Mouse (Mus musculus) hindbrain, embryonic 15.5 days (tissue): Measurements from ENCODE around the gene Ccnc. TPM values are rescaled to one million over a fixed set of nuclear protein-coding genes. Genes with fewer than 3 reads are reported as not detected.

Experiments
- ATAC-seq: fragments of 200-750 bp; cut with Nextera tagmentation; 2 replicates; pipeline ENCODE4 v1.8.0; 2017; ENCODE audit warnings: low read depth, moderate number of reproducible peaks, moderate TSS enrichment; ENCODE audit not compliant: low FRiP score
- H3K27ac ChIP-seq: fragments of 300-500 bp; sonication (generic); replicated peaks from 2 replicates; pipeline ENCODE4 v1.5.1; 2015; ENCODE audit warnings: mild to moderate bottlenecking, inconsistent platforms
- H3K27me3 ChIP-seq: fragments of 300-500 bp; sonication (generic); 2 replicates; pipeline ENCODE4 v1.6.1; 2015; ENCODE audit warnings: control low read depth, inconsistent platforms
- H3K36me3 ChIP-seq: fragments of 300-500 bp; sonication (generic); 2 replicates; pipeline ENCODE4 v1.6.1; 2015; ENCODE audit warnings: control low read depth, inconsistent platforms
- H3K4me1 ChIP-seq: fragments of 300-500 bp; sonication (generic); replicated peaks from 2 replicates; pipeline ENCODE4 v1.6.1; 2015; ENCODE audit warnings: control low read depth, inconsistent platforms
- H3K4me2 ChIP-seq: fragments of 300-500 bp; sonication (generic); 2 replicates; pipeline ENCODE4 v1.6.1; 2015; ENCODE audit warnings: moderate library complexity, mild to moderate bottlenecking, inconsistent platforms
- H3K4me3 ChIP-seq: fragments of 300-500 bp; sonication (generic); 2 replicates; pipeline ENCODE4 v1.5.1; 2015; ENCODE audit warnings: mild to moderate bottlenecking, inconsistent platforms
- H3K9ac ChIP-seq: fragments of 300-500 bp; sonication (generic); 2 replicates; pipeline ENCODE4 v1.6.1; 2015; ENCODE audit warnings: inconsistent platforms
- H3K9me3 ChIP-seq: fragments of 300-500 bp; sonication (generic); 2 replicates; pipeline ENCODE4 v1.6.1; 2016; ENCODE audit warnings: control low read depth, inconsistent platforms
- WGBS: fragments of 180-500 bp; shearing (Covaris S2); methylation state at CpG from one replicate; pipeline ENCODE4 v1.1.7; 2015; 5-methylcytosine and 5-hydroxymethylcytosine counted together
- polyA plus RNA-seq: library from polyadenylated mRNA; unstranded; fragments of >200 nt; fragmentation: Nextera tagmentation; extraction: Ambion mirVana; gene quantifications from 2 replicates; pipeline ENCODE4 v1.2.1, GENCODE M21; 2015

The Ccnc gene
- polyA plus RNA-seq, 1 experiment from 2014 or later: 63.4 TPM

DNA sequence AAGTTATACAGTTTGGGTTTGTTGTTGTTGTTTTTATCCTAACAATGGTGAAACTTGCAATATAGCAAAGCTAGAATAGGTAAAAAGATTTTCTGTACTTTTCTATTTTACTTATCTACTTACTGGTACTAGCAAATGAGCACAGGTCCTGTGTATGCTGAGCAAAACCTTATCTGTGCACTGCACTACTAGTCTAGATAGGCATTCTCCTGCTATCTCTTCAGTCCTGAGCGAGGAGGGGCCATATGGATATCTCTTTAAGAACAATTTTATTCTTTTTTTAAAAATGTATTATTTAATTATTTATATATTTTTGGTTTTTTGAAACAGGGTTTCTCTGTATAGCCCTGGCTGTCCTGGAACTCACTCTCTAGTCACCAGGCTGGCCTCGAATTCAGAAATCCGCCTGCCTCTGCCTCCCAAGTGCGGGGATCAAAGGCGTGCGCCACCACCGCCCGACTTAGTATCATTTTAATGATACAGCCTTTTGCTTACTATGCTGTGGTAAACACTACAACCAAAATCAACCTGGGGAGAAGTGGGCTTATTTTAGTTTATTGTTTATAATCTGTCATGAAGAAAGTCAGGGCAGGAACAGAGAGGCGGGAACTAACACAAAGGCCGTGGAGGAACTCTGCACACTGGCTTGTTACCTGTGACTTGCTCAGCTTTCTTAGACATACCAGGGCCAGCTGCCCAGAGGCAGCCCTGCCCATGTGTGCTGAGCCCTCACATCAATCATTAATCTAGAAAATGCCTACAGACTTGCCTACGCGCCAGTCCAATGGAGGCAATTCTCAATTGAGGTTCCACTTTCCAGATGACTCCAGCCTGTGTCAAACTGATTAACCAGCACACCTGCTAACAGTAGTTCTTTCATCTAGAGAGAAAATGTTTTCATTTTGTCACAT lies 53.6 kb downstream of the Ccnc start:
- 95% methylated on average over 12 of the region's 12 CpGs for WGBS
- no peaks in the 10 kb centered on the region for H3K27me3 ChIP-seq
- H3K4me2 ChIP-seq: no peak overlapping the region
- no peak overlapping the region for H3K9ac ChIP-seq
- no peaks in the 10 kb centered on the region for H3K9me3 ChIP-seq
- peaks cover 9% of the 10 kb centered on the region for H3K4me1 ChIP-seq
- peaks cover 41% of the 10 kb centered on the region for H3K36me3 ChIP-seq
- no peak overlapping the region for H3K27ac ChIP-seq
- ATAC-seq: no peak
- H3K4me3 ChIP-seq: no peak overlapping the region

DNA sequence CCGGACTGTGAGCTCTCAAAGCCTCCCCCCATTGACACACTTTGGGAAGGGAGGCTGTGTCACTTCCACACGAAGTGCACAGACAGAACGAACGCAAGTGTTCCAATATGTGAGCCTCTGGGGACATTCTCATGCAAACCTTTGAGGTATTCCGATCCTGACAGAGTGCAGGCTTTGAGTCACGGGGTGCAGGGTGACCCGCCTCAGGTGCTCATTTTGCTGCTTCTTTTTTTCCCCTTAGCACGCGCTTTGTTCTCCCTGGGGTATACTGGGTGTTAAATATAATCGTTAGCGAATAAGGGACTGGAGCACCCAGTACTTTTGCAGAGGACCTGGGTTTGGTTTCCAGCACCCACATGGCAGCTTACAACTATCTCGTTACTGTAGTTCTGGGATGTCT lies 58.8 kb downstream of the Ccnc start:
- H3K9ac ChIP-seq: no peak overlapping the region
- H3K27ac ChIP-seq: no peak overlapping the region
- WGBS: 97% methylated on average over 12 of the region's 12 CpGs
- H3K36me3 ChIP-seq: peaks cover 57% of the 10 kb centered on the region
- ATAC-seq: no peak
- no peaks in the 10 kb centered on the region for H3K27me3 ChIP-seq
- H3K9me3 ChIP-seq: no peaks in the 10 kb centered on the region
- no peak overlapping the region for H3K4me2 ChIP-seq
- no peaks in the 10 kb centered on the region for H3K4me1 ChIP-seq
- H3K4me3 ChIP-seq: no peak overlapping the region

DNA sequence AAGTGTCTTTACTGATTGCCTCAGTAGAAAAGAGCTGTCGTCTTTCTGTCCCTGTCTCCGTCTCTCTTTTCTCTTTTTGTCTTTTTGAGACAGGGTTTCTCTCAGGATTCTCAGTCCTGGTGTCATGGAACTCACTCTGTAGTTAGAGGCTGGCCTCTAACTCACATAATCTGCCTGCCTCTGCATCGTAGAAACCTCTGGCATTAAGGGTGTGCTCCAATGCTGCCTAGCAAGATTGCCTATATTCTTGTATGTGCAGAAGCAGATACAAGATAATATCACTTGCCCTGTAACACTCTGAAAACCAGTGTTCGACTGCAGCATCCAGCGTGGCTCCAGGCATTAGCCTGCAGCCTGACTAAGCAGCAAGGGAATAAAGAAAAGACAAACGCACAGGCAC lies 61.4 kb downstream of the Ccnc start:
- Histone ChIP-seq H3K9me3 (no peaks in the 10 kb centered on the region), H3K4me3 (no peak overlapping the region), H3K27ac (no peak overlapping the region), H3K4me2 (no peak overlapping the region), H3K27me3 (no peaks in the 10 kb centered on the region), H3K9ac (no peak overlapping the region), H3K4me1 (no peaks in the 10 kb centered on the region), H3K36me3 (peaks cover 37% of the 10 kb centered on the region)
- 80% methylated on average over 6 of the region's 6 CpGs for WGBS
- ATAC-seq: no peak

DNA sequence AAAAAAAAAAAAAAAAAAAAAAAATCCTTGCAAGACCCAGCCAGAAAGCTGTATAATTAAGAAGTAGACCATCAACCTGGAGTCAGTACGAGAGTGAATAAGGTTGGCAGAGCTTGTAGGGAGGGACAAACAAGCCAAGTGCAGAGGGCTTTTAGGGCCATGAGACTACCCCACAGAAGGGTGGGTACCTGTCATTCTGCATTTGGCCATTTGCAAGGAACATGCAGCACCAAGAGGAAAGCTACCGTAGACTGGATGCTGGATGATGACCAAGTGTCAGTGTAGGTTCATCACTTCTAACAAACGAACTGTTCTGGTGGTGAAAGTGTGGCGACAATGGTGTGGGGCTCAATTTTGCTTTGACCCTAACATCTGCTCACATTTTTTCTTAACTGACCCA lies 62.3 kb downstream of the Ccnc start:
- ATAC-seq: no peak
- no peaks in the 10 kb centered on the region for H3K4me1 ChIP-seq
- H3K4me2 ChIP-seq: no peak overlapping the region
- H3K27ac ChIP-seq: no peak overlapping the region
- H3K4me3 ChIP-seq: no peak overlapping the region
- H3K27me3 ChIP-seq: no peaks in the 10 kb centered on the region
- peaks cover 28% of the 10 kb centered on the region for H3K36me3 ChIP-seq
- WGBS: 85% methylated on average over 4 of the region's 4 CpGs
- H3K9me3 ChIP-seq: no peaks in the 10 kb centered on the region
- no peak overlapping the region for H3K9ac ChIP-seq

DNA sequence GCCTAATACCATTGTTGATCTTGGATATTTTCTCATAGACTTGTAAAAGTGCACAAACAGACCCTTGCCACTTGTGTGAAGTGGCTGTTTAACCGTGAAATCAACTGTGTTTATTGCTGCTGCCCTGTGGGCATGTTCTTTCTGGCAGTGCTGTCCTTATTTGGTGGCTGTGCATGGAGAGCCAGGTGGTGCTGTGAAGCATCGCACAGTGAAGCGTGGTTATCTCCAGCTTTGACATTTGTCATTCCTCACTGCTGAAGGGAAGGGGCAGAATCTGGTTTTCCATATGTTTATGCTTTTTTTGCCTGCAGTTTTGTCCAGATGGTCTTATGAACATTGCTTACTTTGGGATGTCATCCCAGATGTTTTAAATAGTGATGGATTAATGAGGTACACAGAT lies 66.1 kb downstream of the Ccnc start:
- Histone ChIP-seq H3K4me1 (no peaks in the 10 kb centered on the region), H3K9me3 (no peaks in the 10 kb centered on the region), H3K4me3 (no peak overlapping the region), H3K27ac (no peak overlapping the region), H3K27me3 (no peaks in the 10 kb centered on the region), H3K4me2 (no peak overlapping the region), H3K9ac (no peak overlapping the region), H3K36me3 (peaks cover 12% of the 10 kb centered on the region)
- WGBS: 30% methylated on average over 3 of the region's 3 CpGs
- peak; percentile 76; the same call in 1 of the 2 replicates for ATAC-seq

DNA sequence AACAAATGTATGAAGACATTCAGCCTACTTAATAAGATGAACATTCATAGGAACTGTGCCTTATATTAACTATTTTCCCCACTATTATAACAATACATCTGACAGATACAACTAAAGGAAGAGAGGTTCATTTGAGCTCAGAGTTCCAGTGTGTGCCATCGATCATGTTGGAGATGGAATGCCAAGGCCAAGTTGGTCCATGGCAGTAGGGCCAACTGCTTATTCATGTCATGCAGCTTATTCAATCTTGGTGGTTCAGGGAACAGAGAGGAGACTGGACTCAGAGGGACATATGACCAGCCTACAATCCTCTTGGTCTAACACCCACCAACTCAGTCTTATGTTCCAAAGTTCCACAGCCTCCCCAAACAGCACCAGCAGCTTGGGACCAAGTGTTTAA lies 73.5 kb downstream of the Ccnc start:
- Histone ChIP-seq H3K36me3 (peaks cover 35% of the 10 kb centered on the region), H3K4me3 (no peak overlapping the region)
- 98% methylated on average over 1 of the region's 1 CpGs for WGBS

DNA sequence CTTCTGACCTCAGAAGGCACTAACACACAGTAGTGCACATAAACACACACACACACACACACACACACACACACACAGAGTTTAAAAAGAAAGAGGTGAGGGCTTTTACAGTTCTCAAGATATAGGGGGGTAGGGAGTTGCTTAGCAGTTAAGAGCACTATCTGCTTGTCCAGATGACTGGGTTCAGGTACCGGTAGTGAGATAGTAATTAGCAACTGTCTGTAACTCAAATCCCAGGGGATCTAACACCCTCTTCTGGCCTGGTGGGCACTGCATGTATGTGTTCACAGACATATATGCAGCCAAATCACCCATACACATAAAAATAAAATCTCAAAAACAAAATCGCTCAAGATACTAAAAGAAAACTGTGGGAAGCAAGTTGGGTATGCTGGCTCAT lies 74.1 kb downstream of the Ccnc start:
- Histone ChIP-seq H3K36me3 (peaks cover 35% of the 10 kb centered on the region), H3K4me2 (no peak overlapping the region)
- WGBS: 98% methylated on average over 2 of the region's 2 CpGs

More for the DNA sequence above, 73.5 kb downstream of the Ccnc start:
- ATAC-seq: no peak
- Histone ChIP-seq H3K27me3 (no peaks in the 10 kb centered on the region), H3K9me3 (no peaks in the 10 kb centered on the region), H3K4me2 (no peak overlapping the region), H3K9ac (no peak overlapping the region), H3K27ac (no peak overlapping the region), H3K4me1 (no peaks in the 10 kb centered on the region)

DNA sequence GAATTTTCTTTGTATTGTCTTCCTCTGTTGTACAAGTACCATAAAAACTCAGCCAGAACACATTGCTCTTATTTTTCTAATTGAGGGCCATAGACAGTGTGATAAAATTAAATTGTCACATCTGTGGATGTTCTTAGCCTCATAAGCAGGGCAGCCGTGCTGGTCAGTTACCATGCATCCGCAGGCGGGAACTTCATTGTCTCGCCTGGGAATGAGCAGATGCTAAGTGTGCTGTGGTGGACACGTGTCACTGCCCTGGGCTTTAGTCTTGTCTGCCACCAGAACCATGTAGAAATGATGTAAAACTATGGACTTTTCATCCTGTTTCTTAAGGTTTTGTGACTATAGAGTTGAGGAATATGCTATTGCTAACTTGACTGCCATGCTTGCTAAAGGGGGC lies 79.7 kb downstream of the Ccnc start:
- Histone ChIP-seq H3K9me3 (no peaks in the 10 kb centered on the region), H3K27me3 (no peaks in the 10 kb centered on the region), H3K4me1 (no peaks in the 10 kb centered on the region), H3K4me3 (no peak overlapping the region), H3K4me2 (no peak overlapping the region), H3K9ac (no peak overlapping the region), H3K36me3 (peaks cover 28% of the 10 kb centered on the region), H3K27ac (no peak overlapping the region)
- WGBS: 37% methylated on average over 5 of the region's 5 CpGs
- no peak for ATAC-seq

More for the DNA sequence above, 74.1 kb downstream of the Ccnc start:
- Histone ChIP-seq H3K9ac (no peak overlapping the region), H3K9me3 (no peaks in the 10 kb centered on the region), H3K27ac (no peak overlapping the region), H3K4me1 (no peaks in the 10 kb centered on the region), H3K4me3 (no peak overlapping the region), H3K27me3 (no peaks in the 10 kb centered on the region)
- no peak for ATAC-seq

Other genes with a start within 250 kb of the Ccnc start
- gene Prdm13, start 41.7 kb upstream of the Ccnc start, polyA plus RNA-seq: 0.45 and 1.0 TPM in 2 replicates
- 6.3 and 6.9 TPM in 2 replicates for gene Usp45, start 39.5 kb downstream of the Ccnc start, polyA plus RNA-seq
- 24.9 and 25.5 TPM in 2 replicates for gene Tstd3, start 39.5 kb downstream of the Ccnc start, polyA plus RNA-seq
- 154 and 171 TPM in 2 replicates for gene Pnisr, start 119.9 kb downstream of the Ccnc start, polyA plus RNA-seq
- 13.2 and 13.5 TPM in 2 replicates for gene Coq3, start 152.0 kb downstream of the Ccnc start, polyA plus RNA-seq
- gene Faxc, start 203.6 kb downstream of the Ccnc start, polyA plus RNA-seq: 16.8 and 18.2 TPM in 2 replicates